In genomic region chr15:99252381-99253174, GRCm38 (mm10) we compare ENCODE assay signal across 8 mouse cellular contexts. TPM values are rescaled to one million over a fixed set of nuclear protein-coding genes. Genes with fewer than 3 reads are reported as not detected.
DNase-seq lines count a peak whose midpoint lies in the region; ATAC-seq lines count a peak whose summit lies in the region.

No protein-coding gene starts in this region.

- peak overlapping the region; percentile 74 for H3K9ac ChIP-seq in heart, embryonic 12.5 days
- H3K9ac ChIP-seq in hindbrain, embryonic 12.5 days: peak overlapping the region; percentile 74

- peak; percentile 37 for ATAC-seq in heart, embryonic 12.5 days (ENCODE audit: insufficient number of reproducible peaks, low FRiP score)
- peak; percentile 10 for ATAC-seq in common myeloid progenitor, adult 5-6 weeks (replicated peaks; ENCODE audit: low read depth, poor library complexity, severe bottlenecking)
- peak; percentile 30; the same call in 1 of the 2 replicates for ATAC-seq in hindbrain, embryonic 12.5 days (ENCODE audit: low FRiP score)

- intact Hi-C loops in heart, postnatal 25 days (cut with DNase I): no loop called here

- peak overlapping the region; percentile 56 for H3K4me3 ChIP-seq in heart, embryonic 12.5 days
- peak overlapping the region; percentile 64 for H3K4me3 ChIP-seq in hindbrain, embryonic 12.5 days

- peak overlapping the region; percentile 83 for H3K4me2 ChIP-seq in heart, embryonic 12.5 days
- peak overlapping the region; percentile 84 for H3K4me2 ChIP-seq in hindbrain, embryonic 12.5 days (replicated peaks)

- peaks cover 50% of the 10 kb centered on the region for H3K4me1 ChIP-seq in heart, embryonic 12.5 days (replicated peaks)
- peaks cover 13% of the 10 kb centered on the region; the same call in 1 of the 2 replicates for H3K4me1 ChIP-seq in hindbrain, embryonic 12.5 days

- no peaks in the 10 kb centered on the region for H3K27me3 ChIP-seq in heart, embryonic 12.5 days (replicated peaks)
- no peaks in the 10 kb centered on the region for H3K27me3 ChIP-seq in hindbrain, embryonic 12.5 days

- 4% methylated on average over 22 of the region's 22 CpGs for WGBS in heart, embryonic 12.5 days
- WGBS in hindbrain, embryonic 12.5 days: 5% methylated on average over 22 of the region's 22 CpGs

- peak overlapping the region; percentile 99 for H3K27ac ChIP-seq in heart, embryonic 12.5 days (ENCODE audit: poor library complexity, severe bottlenecking)
- peak overlapping the region; percentile 96 for H3K27ac ChIP-seq in hindbrain, embryonic 12.5 days

- no peak for DNase-seq in heart, postnatal 25 days (ENCODE audit: low spot score)
- peak; percentile 69 for DNase-seq in 416B (ENCODE audit: low read depth)
- peak; percentile 6 for DNase-seq in lung, postnatal 36 days
- DNase-seq in cerebellum, postnatal 4 days (ENCODE audit: low spot score in 2 of 2): no peak
- DNase-seq in retina, embryonic 14.5 days (ENCODE audit: low spot score): no peak

- no peaks in the 10 kb centered on the region for H3K9me3 ChIP-seq in heart, embryonic 12.5 days (replicated peaks)
- H3K9me3 ChIP-seq in hindbrain, embryonic 12.5 days (replicated peaks): no peaks in the 10 kb centered on the region

- peaks cover 12% of the 10 kb centered on the region for H3K36me3 ChIP-seq in heart, embryonic 12.5 days
- H3K36me3 ChIP-seq in hindbrain, embryonic 12.5 days: peaks cover 16% of the 10 kb centered on the region

RNA-seq across cellular contexts. Expression of gene Mcrs1, which starts 0.8 kb away (rescaled TPM):
- polyA plus RNA-seq in heart, embryonic 12.5 days (2016; fragmentation: Nextera tagmentation; extraction: Ambion mirVana): 143 and 152 TPM in 2 replicates
- total RNA-seq in heart, postnatal 25 days (2021): 10 to 100 TPM; 47.4 to 50.9 TPM
- total RNA-seq in common myeloid progenitor, adult 5-6 weeks (2017): 57.8 and 61.0 TPM in 2 replicates
- polyA plus RNA-seq in hindbrain, embryonic 12.5 days (2016; fragmentation: Nextera tagmentation; extraction: Ambion mirVana): 178 and 179 TPM in 2 replicates

RNA-seq across cellular contexts. Expression of gene Kcnh3, which starts 27.9 kb away (rescaled TPM):
- polyA plus RNA-seq in heart, embryonic 12.5 days (2016; fragmentation: Nextera tagmentation; extraction: Ambion mirVana): 0.10 and 0.24 TPM in 2 replicates
- under 1 TPM; 0.06 to 0.18 TPM for total RNA-seq in heart, postnatal 25 days (2021)
- total RNA-seq in common myeloid progenitor, adult 5-6 weeks (2017): 0.05 TPM in 1 of 2 replicates, not detected in the other
- polyA plus RNA-seq in hindbrain, embryonic 12.5 days (2016; fragmentation: Nextera tagmentation; extraction: Ambion mirVana): 0.40 TPM in 1 of 2 replicates, not detected in the other

RNA-seq across cellular contexts. Expression of gene Prpf40b, which starts 42.3 kb away (rescaled TPM):
- 44.0 and 44.4 TPM in 2 replicates for polyA plus RNA-seq in heart, embryonic 12.5 days (2016; fragmentation: Nextera tagmentation; extraction: Ambion mirVana)
- 10 to 100 TPM; 20.2 to 20.7 TPM for total RNA-seq in heart, postnatal 25 days (2021)
- 4.3 and 13.7 TPM in 2 replicates for total RNA-seq in common myeloid progenitor, adult 5-6 weeks (2017)
- polyA plus RNA-seq in hindbrain, embryonic 12.5 days (2016; fragmentation: Nextera tagmentation; extraction: Ambion mirVana): 82.3 and 83.3 TPM in 2 replicates

RNA-seq across cellular contexts. Expression of gene Fam186b, which starts 43.1 kb away (rescaled TPM):
- 0.27 and 0.31 TPM in 2 replicates for polyA plus RNA-seq in heart, embryonic 12.5 days (2016; fragmentation: Nextera tagmentation; extraction: Ambion mirVana)
- not detected for total RNA-seq in heart, postnatal 25 days (2021)
- total RNA-seq in common myeloid progenitor, adult 5-6 weeks (2017): not detected in 2 replicates
- polyA plus RNA-seq in hindbrain, embryonic 12.5 days (2016; fragmentation: Nextera tagmentation; extraction: Ambion mirVana): 0.10 and 0.22 TPM in 2 replicates

Comparison
In these comparisons a context has a peak if more than half of its experiments do, and no peak if none do; other contexts are left out.
1. DNase-seq: peak in 416B (single experiment) and lung, postnatal 36 days (single experiment); none in heart, postnatal 25 days (single experiment), cerebellum, postnatal 4 days (0 of 2) and retina, embryonic 14.5 days (single experiment).
2. Peak in every context shown above with its lines, with median percentiles within 50 percentile points of each other: ATAC-seq.